18 mouse cellular contexts compared by ENCODE assay signal in the genomic region with DNA sequence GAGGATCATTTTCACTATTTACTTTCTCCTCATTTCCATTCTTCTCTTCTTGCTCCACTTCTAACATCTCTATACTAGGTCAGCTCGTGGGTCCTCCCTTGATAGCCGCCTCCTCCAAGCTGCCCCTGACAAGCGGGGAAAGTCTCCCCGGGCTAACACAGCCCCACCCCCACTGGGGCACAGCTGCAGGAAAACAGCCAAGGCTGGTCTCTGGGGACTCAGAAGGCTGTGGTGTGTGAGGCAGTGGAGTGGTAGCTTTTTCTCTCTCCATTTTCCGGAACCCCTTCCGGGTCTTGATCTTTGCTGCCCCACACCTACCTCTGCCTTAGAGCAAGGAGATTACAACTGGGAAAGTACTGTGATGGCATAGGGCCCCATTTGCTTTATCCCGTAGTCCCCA. TPM values are rescaled to one million over a fixed set of nuclear protein-coding genes. Genes with fewer than 3 reads are reported as not detected.
DNase-seq lines count a peak whose midpoint lies in the region; ATAC-seq lines count a peak whose summit lies in the region.
"Had no signal": no experiment of that assay in that cellular context is flagged by ENCODE, and none has a peak within 500 bp of the region (broad histone marks: within the 10 kb centered on the region; RNA-seq: fewer than 3 reads in every experiment).

No protein-coding gene starts in this region.

- no peak overlapping the region for H3K27ac ChIP-seq in hindbrain, embryonic 12.5 days
- no peak overlapping the region for H3K27ac ChIP-seq in hindbrain, embryonic 14.5 days
- no peak overlapping the region for H3K27ac ChIP-seq in neural tube, embryonic 12.5 days
- H3K27ac ChIP-seq: forebrain, embryonic 13.5 days; heart, embryonic 10.5 days; limb, embryonic 10.5 days; liver, embryonic 13.5 days had no signal

- H3K4me2 ChIP-seq in hindbrain, embryonic 12.5 days (replicated peaks): peak overlapping the region; percentile 13; the same call in 1 of the 2 replicates
- no peak overlapping the region for H3K4me2 ChIP-seq in hindbrain, embryonic 14.5 days (replicated peaks)
- H3K4me2 ChIP-seq in neural tube, embryonic 12.5 days (replicated peaks): 0 out of 2 replicates have a peak overlapping the region, but pooled peaks have one; percentile 12
- H3K4me2 ChIP-seq: forebrain, embryonic 13.5 days; liver, embryonic 13.5 days had no signal

- H3K9ac ChIP-seq in hindbrain, embryonic 12.5 days: no peak overlapping the region
- H3K9ac ChIP-seq in hindbrain, embryonic 14.5 days: no peak overlapping the region
- H3K9ac ChIP-seq in neural tube, embryonic 12.5 days: no peak overlapping the region
- H3K9ac ChIP-seq: forebrain, embryonic 13.5 days; liver, embryonic 13.5 days had no signal

- 6% methylated on average over 7 of the region's 7 CpGs for WGBS in hindbrain, embryonic 12.5 days
- WGBS in hindbrain, embryonic 14.5 days: 5% methylated on average over 7 of the region's 7 CpGs
- 3% methylated on average over 7 of the region's 7 CpGs for WGBS in neural tube, embryonic 12.5 days

- peaks cover 96% of the 10 kb centered on the region for H3K27me3 ChIP-seq in hindbrain, embryonic 12.5 days
- peaks cover 90% of the 10 kb centered on the region for H3K27me3 ChIP-seq in hindbrain, embryonic 14.5 days (ENCODE audit: control insufficient read depth, insufficient read depth, low read length)
- peaks cover 97% of the 10 kb centered on the region for H3K27me3 ChIP-seq in neural tube, embryonic 12.5 days (replicated peaks)

- H3K4me1 ChIP-seq in hindbrain, embryonic 12.5 days: peaks cover 24% of the 10 kb centered on the region
- peaks cover 6% of the 10 kb centered on the region for H3K4me1 ChIP-seq in hindbrain, embryonic 14.5 days (replicated peaks; ENCODE audit: control insufficient read depth, insufficient read depth, low read length)
- H3K4me1 ChIP-seq in neural tube, embryonic 12.5 days: peaks cover 34% of the 10 kb centered on the region

- no peaks in the 10 kb centered on the region for H3K36me3 ChIP-seq in hindbrain, embryonic 12.5 days
- H3K36me3 ChIP-seq in hindbrain, embryonic 14.5 days (replicated peaks; ENCODE audit: control insufficient read depth, insufficient read depth): no peaks in the 10 kb centered on the region
- no peaks in the 10 kb centered on the region for H3K36me3 ChIP-seq in neural tube, embryonic 12.5 days
- H3K36me3 ChIP-seq: G1E; heart, embryonic 10.5 days; limb, embryonic 10.5 days; liver, embryonic 13.5 days had no signal

- DNase-seq in hindbrain, embryonic 14.5 days (ENCODE audit: low spot score): no peak
- no peak for DNase-seq in neural tube, embryonic 10.5 days (ENCODE audit: extremely low spot score, low spot score)
- DNase-seq in mesoderm, embryonic 11.5 days (ENCODE audit: low read depth, low spot score): peak; percentile 19
- DNase-seq in spleen, postnatal 36 days (ENCODE audit: low spot score in 2 of 2): peak; percentile 91 to 92
- DNase-seq in frontal cortex, postnatal 25 days (ENCODE audit: low spot score in 2 of 2): no peak
- DNase-seq in layer of hippocampus, postnatal 36 days: no peak
- DNase-seq: gastrocnemius, postnatal 25 days; heart, postnatal 14 days; liver, embryonic 13.5 days; lung, postnatal 10 days; thymus, postnatal 36 days had no signal

- H3K9me3 ChIP-seq in hindbrain, embryonic 12.5 days (replicated peaks): no peaks in the 10 kb centered on the region
- H3K9me3 ChIP-seq in hindbrain, embryonic 14.5 days (ENCODE audit: control insufficient read depth, low read length): no peaks in the 10 kb centered on the region
- no peaks in the 10 kb centered on the region for H3K9me3 ChIP-seq in neural tube, embryonic 12.5 days
- H3K9me3 ChIP-seq: forebrain, embryonic 13.5 days; heart, embryonic 10.5 days; limb, embryonic 10.5 days; liver, embryonic 13.5 days had no signal

- no peak overlapping the region for H3K4me3 ChIP-seq in hindbrain, embryonic 12.5 days
- no peak overlapping the region for H3K4me3 ChIP-seq in hindbrain, embryonic 14.5 days (replicated peaks; ENCODE audit: low read length)
- H3K4me3 ChIP-seq in neural tube, embryonic 12.5 days: no peak overlapping the region
- H3K4me3 ChIP-seq: forebrain, embryonic 13.5 days; heart, embryonic 10.5 days; limb, embryonic 10.5 days; liver, embryonic 13.5 days had no signal

- ATAC-seq in hindbrain, embryonic 12.5 days (ENCODE audit: low FRiP score): no peak
- no peak for ATAC-seq in hindbrain, embryonic 14.5 days (ENCODE audit: low FRiP score)
- ATAC-seq in neural tube, embryonic 12.5 days (ENCODE audit: low FRiP score, low read depth): no peak
- ATAC-seq: forebrain, embryonic 13.5 days had no signal

RNA-seq across cellular contexts. Expression of gene Pax5, which starts 4.3 kb away (rescaled TPM):
- polyA plus RNA-seq in hindbrain, embryonic 12.5 days (2016; fragmentation: Nextera tagmentation; extraction: Ambion mirVana): 8.5 and 8.6 TPM in 2 replicates
- 1.8 and 1.9 TPM in 2 replicates for polyA plus RNA-seq in hindbrain, embryonic 14.5 days (2014; fragmentation: Nextera tagmentation; extraction: Ambion mirVana)
- polyA plus RNA-seq in neural tube, embryonic 12.5 days (2016; fragmentation: Nextera tagmentation; extraction: Ambion mirVana): 2.4 and 3.3 TPM in 2 replicates
- under 1 TPM; 0.05 to 0.99 TPM for total RNA-seq in layer of hippocampus, postnatal 36 days (2021)
- polyA plus RNA-seq: G1E; intestine, embryonic 14.5 days had no signal

RNA-seq across cellular contexts. Expression of gene Zcchc7, which starts 49.7 kb away (rescaled TPM):
- 34.4 and 34.6 TPM in 2 replicates for polyA plus RNA-seq in hindbrain, embryonic 12.5 days (2016; fragmentation: Nextera tagmentation; extraction: Ambion mirVana)
- 34.3 and 38.5 TPM in 2 replicates for polyA plus RNA-seq in hindbrain, embryonic 14.5 days (2014; fragmentation: Nextera tagmentation; extraction: Ambion mirVana)
- polyA plus RNA-seq in neural tube, embryonic 12.5 days (2016; fragmentation: Nextera tagmentation; extraction: Ambion mirVana): 28.2 and 34.9 TPM in 2 replicates
- total RNA-seq in layer of hippocampus, postnatal 36 days (2021): 10 to 100 TPM; 69.7 to 92.0 TPM

Comparison
In these comparisons a context has a peak if more than half of its experiments do, and no peak if none do; other contexts are left out.
1. DNase-seq: peak in mesoderm, embryonic 11.5 days (single experiment) and spleen, postnatal 36 days (2 of 2); none in hindbrain, embryonic 14.5 days (single experiment), neural tube, embryonic 10.5 days (single experiment), frontal cortex, postnatal 25 days (0 of 2) and layer of hippocampus, postnatal 36 days (0 of 2).